Mouse (Mus musculus) intestine, embryonic 14.5 days (tissue): Measurements from ENCODE around the gene Vmn2r68. TPM values are rescaled to one million over a fixed set of nuclear protein-coding genes. Genes with fewer than 3 reads are reported as not detected.

Experiments used
- ATAC-seq: fragments of 200-750 bp; cut with Nextera tagmentation; replicated peaks from 2 replicates; pipeline ENCODE4 v1.8.0; 2017; ENCODE audit warnings: low read depth, moderate number of reproducible peaks, moderate TSS enrichment, moderate library complexity; ENCODE audit not compliant: low FRiP score, low TSS enrichment
- DNase-seq: peaks from one replicate; pipeline ENCODE4 v3.0.0-alpha.2; 2018; ENCODE audit warnings: low spot score
- H3K27ac ChIP-seq: fragments of 300-500 bp; sonication (generic); 2 replicates; pipeline ENCODE4 v1.5.1; 2014; ENCODE audit warnings: low read depth, mild to moderate bottlenecking, control low read depth
- H3K27me3 ChIP-seq: fragments of 300-500 bp; sonication (generic); replicated peaks from 2 replicates; pipeline ENCODE4 v1.6.1; 2014; ENCODE audit warnings: low read length, control low read depth; ENCODE audit not compliant: control insufficient read depth, insufficient read depth
- H3K36me3 ChIP-seq: fragments of 300-500 bp; sonication (generic); 2 replicates; pipeline ENCODE4 v1.6.1; 2014; ENCODE audit warnings: low read length, control low read depth; ENCODE audit not compliant: control insufficient read depth, insufficient read depth
- H3K4me1 ChIP-seq: fragments of 300-500 bp; sonication (generic); replicated peaks from 2 replicates; pipeline ENCODE4 v1.6.1; 2014; ENCODE audit warnings: low read length, control low read depth, mixed read lengths; ENCODE audit not compliant: control insufficient read depth, insufficient read depth
- H3K4me2 ChIP-seq: fragments of 300-500 bp; sonication (generic); 2 replicates; pipeline ENCODE4 v1.6.1; 2014; ENCODE audit warnings: low read length
- H3K4me3 ChIP-seq: fragments of 300-500 bp; sonication (generic); 2 replicates; pipeline ENCODE4 v1.5.1; 2014; ENCODE audit warnings: low read depth, low read length, control low read depth, mixed read lengths
- H3K9ac ChIP-seq: fragments of 300-500 bp; sonication (generic); 2 replicates; pipeline ENCODE4 v1.6.1; 2014; ENCODE audit warnings: mild to moderate bottlenecking, low read length
- H3K9me3 ChIP-seq: fragments of 300-500 bp; sonication (generic); 2 replicates; pipeline ENCODE4 v1.6.1; 2016; ENCODE audit warnings: low read length, control low read depth; ENCODE audit not compliant: control insufficient read depth
- polyA plus RNA-seq: library from polyadenylated mRNA; unstranded; fragments of >200 nt; fragmentation: Nextera tagmentation; extraction: Ambion mirVana; gene quantifications from 2 replicates; pipeline ENCODE4 v1.2.1, GENCODE M21; 2014

The Vmn2r68 gene
- polyA plus RNA-seq = not detected in 2 replicates

- Histone ChIP-seq H3K4me2 (no peak within 1 kb of the TSS), H3K36me3 (no peaks in the 10 kb centered on the region), H3K27ac (no peak within 1 kb of the TSS), H3K4me3 (no peak within 1 kb of the TSS), H3K9me3 (no peaks in the 10 kb centered on the region), H3K27me3 (no peaks in the 10 kb centered on the region), H3K9ac (no peak within 1 kb of the TSS), H3K4me1 (no peaks in the 10 kb centered on the region)
- DNase-seq (no peak), ATAC-seq (no peak)
These were observed at the start of gene Vmn2r68 for GRCm38 (mm10) chr7:85237683-85238082. Vmn2r68 (minus strand) TSS chr7:85237783.

Other genes starting within 250 kb of the Vmn2r68 start
- not detected in 2 replicates for gene Vmn2r66, start 225.5 kb downstream of the Vmn2r68 start, polyA plus RNA-seq
- gene Vmn2r67, start 81.8 kb downstream of the Vmn2r68 start, polyA plus RNA-seq = not detected in 2 replicates
- not detected in 2 replicates for gene Vmn2r69, start 178.1 kb upstream of the Vmn2r68 start, polyA plus RNA-seq